Mouse (Mus musculus) brain, adult 2 months (tissue): ENCODE results near the gene Timd2.
"Not testable (repeated sequence)": the region's sequence is repeated elsewhere in the genome, so short reads cannot be mapped to it uniquely, and the experiment has no call there.

Experiments used
- DNase-seq: peaks from one replicate; pipeline ENCODE4 v3.0.0; 2011; ENCODE audit warnings: low read depth, low spot score

Timd2 gene

GRCm38 (mm10) chr11:46665599-46666522 lies 41.0 kb downstream of the Timd2 start:
- peak; percentile 68 for DNase-seq

GRCm38 (mm10) chr11:46663215-46663614 lies 43.6 kb downstream of the Timd2 start:
- no peak for DNase-seq

GRCm38 (mm10) chr11:46652476-46652875 lies 54.4 kb downstream of the Timd2 start:
- peak; percentile 24 for DNase-seq

- not testable (repeated sequence) for DNase-seq
Measured at GRCm38 (mm10) chr11:46649655-46650054, 57.2 kb downstream of the Timd2 start.

GRCm38 (mm10) chr11:46644824-46645223 lies 62.0 kb downstream of the Timd2 start:
- DNase-seq = no peak

GRCm38 (mm10) chr11:46636568-46636967 lies 70.3 kb downstream of the Timd2 start:
- no peak for DNase-seq

GRCm38 (mm10) chr11:46635516-46635915 lies 71.3 kb downstream of the Timd2 start:
- DNase-seq = not testable (repeated sequence)

GRCm38 (mm10) chr11:46631635-46632034 lies 75.2 kb downstream of the Timd2 start:
- peak; percentile 54 for DNase-seq

GRCm38 (mm10) chr11:46629211-46629795 lies 77.6 kb downstream of the Timd2 start, which contains the start of gene Dppa1:
TSS of gene Dppa1 (minus strand) at chr11:46629261.
- no peak for DNase-seq

- DNase-seq = no peak
Measured at GRCm38 (mm10) chr11:46620414-46621168, 86.3 kb downstream of the Timd2 start.

GRCm38 (mm10) chr11:46619929-46620328 lies 86.9 kb downstream of the Timd2 start:
- DNase-seq = no peak
